Mouse (Mus musculus) hindbrain, embryonic 13.5 days (tissue): Measurements from ENCODE around the gene Rit1. TPM values are rescaled to one million over a fixed set of nuclear protein-coding genes. Genes with fewer than 3 reads are reported as not detected.
"Not testable (repeated sequence)": the region's sequence is repeated elsewhere in the genome, so short reads cannot be mapped to it uniquely, and the experiment has no call there.

Experiments
- ATAC-seq: fragments of 200-750 bp; cut with Nextera tagmentation; 2 replicates; pipeline ENCODE4 v1.8.0; 2017; ENCODE audit warnings: moderate TSS enrichment; ENCODE audit not compliant: low FRiP score
- H3K27ac ChIP-seq: fragments of 300-500 bp; sonication (generic); 2 replicates; pipeline ENCODE4 v1.5.1; 2015; ENCODE audit warnings: inconsistent platforms, mild to moderate bottlenecking, moderate library complexity
- H3K27me3 ChIP-seq: fragments of 300-500 bp; sonication (generic); 2 replicates; pipeline ENCODE4 v1.6.1; 2015; ENCODE audit warnings: mild to moderate bottlenecking, inconsistent platforms
- H3K36me3 ChIP-seq: fragments of 300-500 bp; sonication (generic); 2 replicates; pipeline ENCODE4 v1.6.1; 2015; ENCODE audit warnings: mild to moderate bottlenecking, inconsistent platforms
- H3K4me1 ChIP-seq: fragments of 300-500 bp; sonication (generic); replicated peaks from 2 replicates; pipeline ENCODE4 v1.6.1; 2015; ENCODE audit warnings: inconsistent platforms
- H3K4me2 ChIP-seq: fragments of 300-500 bp; sonication (generic); 2 replicates; pipeline ENCODE4 v1.6.1; 2015; ENCODE audit warnings: inconsistent platforms, mild to moderate bottlenecking, moderate library complexity
- H3K4me3 ChIP-seq: fragments of 300-500 bp; sonication (generic); 2 replicates; pipeline ENCODE4 v1.5.1; 2015; ENCODE audit warnings: mild to moderate bottlenecking, inconsistent platforms
- H3K9ac ChIP-seq: fragments of 300-500 bp; sonication (generic); 2 replicates; pipeline ENCODE4 v1.6.1; 2015; ENCODE audit warnings: mild to moderate bottlenecking, inconsistent platforms
- H3K9me3 ChIP-seq: fragments of 300-500 bp; sonication (generic); 2 replicates; pipeline ENCODE4 v1.6.1; 2016; ENCODE audit warnings: inconsistent platforms
- WGBS: fragments of 180-500 bp; shearing (Covaris S2); methylation state at CpG from one replicate; pipeline ENCODE4 v1.1.7; 2015; 5-methylcytosine and 5-hydroxymethylcytosine counted together
- polyA plus RNA-seq: library from polyadenylated mRNA; unstranded; fragments of >200 nt; fragmentation: Nextera tagmentation; extraction: Ambion mirVana; gene quantifications from 2 replicates; pipeline ENCODE4 v1.2.1, GENCODE M21; 2015

Gene Rit1
- polyA plus RNA-seq, 1 experiment from 2014 or later, result 59.0 TPM

- H3K36me3 ChIP-seq, result peaks cover 90% of the 10 kb centered on the region
- WGBS, result 94% methylated on average over 3 of the region's 3 CpGs
- no peak overlapping the region for H3K4me2 ChIP-seq
- no peak overlapping the region for H3K4me3 ChIP-seq
- no peak overlapping the region for H3K27ac ChIP-seq
- no peaks in the 10 kb centered on the region for H3K27me3 ChIP-seq
- no peak overlapping the region for H3K9ac ChIP-seq
- H3K9me3 ChIP-seq, result no peaks in the 10 kb centered on the region
- no peaks in the 10 kb centered on the region for H3K4me1 ChIP-seq
- no peak for ATAC-seq
Observed at GRCm38 (mm10) chr3:88700247-88700646, 16.4 kb upstream of the Rit1 start.

- 83% methylated on average over 3 of the region's 3 CpGs for WGBS
Observed at GRCm38 (mm10) chr3:88701222-88701621, 15.4 kb upstream of the Rit1 start.

GRCm38 (mm10) chr3:88713709-88714108 lies 2.9 kb upstream of the Rit1 start:
- ATAC-seq, result no peak
- H3K4me3 ChIP-seq, result no peak overlapping the region
- H3K4me1 ChIP-seq, result peaks cover 17% of the 10 kb centered on the region
- H3K27ac ChIP-seq, result no peak overlapping the region
- H3K36me3 ChIP-seq, result peaks cover 48% of the 10 kb centered on the region
- no peaks in the 10 kb centered on the region for H3K27me3 ChIP-seq
- H3K9me3 ChIP-seq, result no peaks in the 10 kb centered on the region
- H3K4me2 ChIP-seq, result no peak overlapping the region
- H3K9ac ChIP-seq, result no peak overlapping the region
- WGBS, result 97% methylated on average over 4 of the region's 4 CpGs

More at GRCm38 (mm10) chr3:88701222-88701621, 15.4 kb upstream of the Rit1 start:
- Histone ChIP-seq H3K9me3 (no peaks in the 10 kb centered on the region), H3K4me2 (no peak overlapping the region), H3K27ac (no peak overlapping the region), H3K4me3 (no peak overlapping the region), H3K36me3 (peaks cover 84% of the 10 kb centered on the region), H3K27me3 (no peaks in the 10 kb centered on the region), H3K4me1 (no peaks in the 10 kb centered on the region), H3K9ac (no peak overlapping the region)
- ATAC-seq, result no peak

GRCm38 (mm10) chr3:88714725-88715124 lies 1.9 kb upstream of the Rit1 start:
- H3K27ac ChIP-seq, result no peak overlapping the region
- no peak for ATAC-seq
- peaks cover 24% of the 10 kb centered on the region for H3K4me1 ChIP-seq
- no peak overlapping the region for H3K4me3 ChIP-seq
- H3K36me3 ChIP-seq, result peaks cover 46% of the 10 kb centered on the region
- H3K4me2 ChIP-seq, result no peak overlapping the region
- H3K9ac ChIP-seq, result no peak overlapping the region
- 83% methylated on average over 2 of the region's 2 CpGs for WGBS
- no peaks in the 10 kb centered on the region for H3K9me3 ChIP-seq
- no peaks in the 10 kb centered on the region for H3K27me3 ChIP-seq

GRCm38 (mm10) chr3:88715716-88716115 lies 922 bp upstream of the Rit1 start:
- Histone ChIP-seq H3K4me1 (peaks cover 24% of the 10 kb centered on the region), H3K36me3 (peaks cover 46% of the 10 kb centered on the region)
- H3K4me3 ChIP-seq, ATAC-seq, H3K9me3 ChIP-seq, H3K9ac ChIP-seq, H3K27me3 ChIP-seq, H3K4me2 ChIP-seq, H3K27ac ChIP-seq: not testable (repeated sequence)
- 90% methylated on average over 5 of the region's 5 CpGs for WGBS

- Histone ChIP-seq H3K9me3 (no peaks in the 10 kb centered on the region), H3K9ac (peak overlapping the region; percentile 76), H3K4me1 (peaks cover 24% of the 10 kb centered on the region), H3K4me2 (peak overlapping the region; percentile 86), H3K27me3 (no peaks in the 10 kb centered on the region), H3K36me3 (peaks cover 43% of the 10 kb centered on the region), H3K27ac (peak overlapping the region; percentile 69), H3K4me3 (peak overlapping the region; percentile 75)
- 6% methylated on average over 9 of the region's 9 CpGs for WGBS
- peak; percentile 67 for ATAC-seq
Observed at GRCm38 (mm10) chr3:88717198-88717798, 660 bp downstream of the Rit1 start.

GRCm38 (mm10) chr3:88717831-88718230 lies 1.2 kb downstream of the Rit1 start:
- Histone ChIP-seq H3K4me2 (peak overlapping the region; percentile 86), H3K27me3 (no peaks in the 10 kb centered on the region), H3K4me1 (peaks cover 24% of the 10 kb centered on the region), H3K4me3 (peak overlapping the region; percentile 75), H3K36me3 (peaks cover 40% of the 10 kb centered on the region), H3K9ac (0 out of 2 replicates have a peak overlapping the region, but pooled peaks have one; percentile 56), H3K9me3 (no peaks in the 10 kb centered on the region), H3K27ac (no peak overlapping the region)
- ATAC-seq, result no peak
- WGBS, result 72% methylated on average over 1 of the region's 1 CpGs

- Histone ChIP-seq H3K27me3 (no peaks in the 10 kb centered on the region), H3K27ac (no peak overlapping the region; the same call in 1 of the 2 replicates), H3K4me2 (0 out of 2 replicates have a peak overlapping the region, but pooled peaks have one; percentile 86), H3K36me3 (peaks cover 41% of the 10 kb centered on the region), H3K4me1 (peaks cover 24% of the 10 kb centered on the region), H3K4me3 (peak overlapping the region; percentile 1; the same call in 1 of the 2 replicates), H3K9ac (no peak overlapping the region), H3K9me3 (no peaks in the 10 kb centered on the region)
- ATAC-seq, result no peak
- WGBS, result 73% methylated on average over 2 of the region's 2 CpGs
Observed at GRCm38 (mm10) chr3:88719098-88719497, 2.5 kb downstream of the Rit1 start.

GRCm38 (mm10) chr3:88736556-88736955 lies 19.9 kb downstream of the Rit1 start:
- H3K4me3 ChIP-seq, result no peak overlapping the region
- no peak overlapping the region for H3K9ac ChIP-seq
- 97% methylated on average over 2 of the region's 2 CpGs for WGBS
- ATAC-seq, result no peak
- no peaks in the 10 kb centered on the region for H3K9me3 ChIP-seq
- H3K27ac ChIP-seq, result no peak overlapping the region
- no peaks in the 10 kb centered on the region for H3K4me1 ChIP-seq
- no peaks in the 10 kb centered on the region for H3K27me3 ChIP-seq
- peaks cover 41% of the 10 kb centered on the region for H3K36me3 ChIP-seq
- H3K4me2 ChIP-seq, result no peak overlapping the region

- 65% methylated on average over 3 of the region's 3 CpGs for WGBS
- no peak overlapping the region for H3K4me2 ChIP-seq
- no peak overlapping the region for H3K9ac ChIP-seq
- H3K27me3 ChIP-seq, result no peaks in the 10 kb centered on the region
- H3K4me1 ChIP-seq, result no peaks in the 10 kb centered on the region
- ATAC-seq, result no peak
- no peak overlapping the region for H3K27ac ChIP-seq
- no peaks in the 10 kb centered on the region for H3K9me3 ChIP-seq
- H3K4me3 ChIP-seq, result no peak overlapping the region
- peaks cover 41% of the 10 kb centered on the region for H3K36me3 ChIP-seq
Observed at GRCm38 (mm10) chr3:88738641-88739040, 22.0 kb downstream of the Rit1 start.

- H3K4me1 ChIP-seq, result 0 out of 2 replicates have a peak, but pooled peaks cover under 1% of the 10 kb centered on the region
- H3K27ac ChIP-seq, result no peak overlapping the region
- 98% methylated on average over 3 of the region's 3 CpGs for WGBS
- no peaks in the 10 kb centered on the region for H3K27me3 ChIP-seq
- H3K9ac ChIP-seq, result no peak overlapping the region
- peaks cover 55% of the 10 kb centered on the region for H3K36me3 ChIP-seq
- no peak overlapping the region for H3K4me3 ChIP-seq
- no peaks in the 10 kb centered on the region for H3K9me3 ChIP-seq
- H3K4me2 ChIP-seq, result no peak overlapping the region
- ATAC-seq, result no peak
Observed at GRCm38 (mm10) chr3:88740147-88740546, 23.5 kb downstream of the Rit1 start.

- no peak for ATAC-seq
- peaks cover 81% of the 10 kb centered on the region for H3K36me3 ChIP-seq
Observed at GRCm38 (mm10) chr3:88745534-88745933, 28.9 kb downstream of the Rit1 start.

More at GRCm38 (mm10) chr3:88745534-88745933, 28.9 kb downstream of the Rit1 start:
- H3K27me3 ChIP-seq, result no peaks in the 10 kb centered on the region
- no peak overlapping the region for H3K9ac ChIP-seq
- H3K9me3 ChIP-seq, result peaks cover 19% of the 10 kb centered on the region
- H3K4me3 ChIP-seq, result no peak overlapping the region
- peak overlapping the region; percentile 19; the same call in 1 of the 2 replicates for H3K27ac ChIP-seq
- H3K4me2 ChIP-seq, result no peak overlapping the region
- 0 out of 2 replicates have a peak, but pooled peaks cover 3% of the 10 kb centered on the region for H3K4me1 ChIP-seq
- WGBS, result 93% methylated on average over 9 of the region's 9 CpGs
